Mouse (Mus musculus) ovary, postnatal 10 days (tissue): ENCODE results near the gene Ogfod1.

Experiments
- DNase-seq: peaks from one replicate; pipeline ENCODE4 v3.0.0; 2022; ENCODE audit warnings: low spot score

The Ogfod1 gene

GRCm38 (mm10) chr8:94076461-94077192, 39.6 kb downstream of the Ogfod1 start:
- DNase-seq, result no peak

- DNase-seq, result no peak
Observed at GRCm38 (mm10) chr8:94087964-94088363, 51.0 kb downstream of the Ogfod1 start.

DNA sequence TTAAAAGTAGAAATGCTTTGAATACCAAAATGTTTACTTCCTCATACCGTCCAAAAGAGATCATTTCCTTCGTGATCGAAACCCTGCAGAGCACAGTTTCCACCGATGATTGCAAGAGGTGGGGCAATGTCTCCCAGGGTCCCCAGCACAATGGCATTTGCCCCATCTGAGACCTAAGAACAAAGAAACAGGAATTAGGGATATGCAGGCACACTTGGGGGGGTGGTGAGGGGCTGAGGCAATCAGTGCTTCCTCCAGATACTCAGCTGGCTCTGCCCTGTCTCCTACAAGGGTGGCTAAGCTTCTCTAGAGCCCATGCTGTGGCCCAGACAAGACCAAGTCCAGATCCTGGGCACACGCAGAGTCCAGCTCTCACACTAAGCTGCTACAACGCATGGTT, 52.7 kb downstream of the Ogfod1 start:
- no peak for DNase-seq

- no peak for DNase-seq
Observed at GRCm38 (mm10) chr8:94092848-94093247, 55.9 kb downstream of the Ogfod1 start.

DNA sequence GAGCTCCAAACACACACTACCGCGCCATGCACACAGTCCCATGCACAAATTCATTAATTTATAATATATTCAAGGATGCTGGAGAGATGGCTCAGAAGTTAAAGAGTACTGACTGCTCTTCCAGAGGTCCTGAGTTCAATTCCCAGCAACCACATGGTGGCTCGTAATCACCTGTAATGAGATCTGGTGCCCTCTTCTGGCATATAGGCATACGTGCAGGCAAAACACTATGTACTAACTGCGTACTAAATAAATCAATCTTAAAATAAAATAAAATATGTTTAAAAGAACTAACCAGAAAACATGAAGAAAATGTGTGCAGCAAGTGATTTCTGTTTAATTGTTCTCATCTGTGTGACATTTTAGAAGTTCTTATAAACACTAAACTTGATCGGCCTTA, 57.3 kb downstream of the Ogfod1 start:
- DNase-seq, result no peak

- DNase-seq, result peak; percentile 97
Observed at GRCm38 (mm10) chr8:94098081-94098974, 61.3 kb downstream of the Ogfod1 start, which contains the start of gene Bbs2. Gene Bbs2 (minus strand): TSS chr8:94098928.

GRCm38 (mm10) chr8:94098996-94099395, 62.0 kb downstream of the Ogfod1 start:
- DNase-seq, result no peak

- DNase-seq, result no peak
Observed at GRCm38 (mm10) chr8:94104146-94104545, 67.1 kb downstream of the Ogfod1 start.

DNA sequence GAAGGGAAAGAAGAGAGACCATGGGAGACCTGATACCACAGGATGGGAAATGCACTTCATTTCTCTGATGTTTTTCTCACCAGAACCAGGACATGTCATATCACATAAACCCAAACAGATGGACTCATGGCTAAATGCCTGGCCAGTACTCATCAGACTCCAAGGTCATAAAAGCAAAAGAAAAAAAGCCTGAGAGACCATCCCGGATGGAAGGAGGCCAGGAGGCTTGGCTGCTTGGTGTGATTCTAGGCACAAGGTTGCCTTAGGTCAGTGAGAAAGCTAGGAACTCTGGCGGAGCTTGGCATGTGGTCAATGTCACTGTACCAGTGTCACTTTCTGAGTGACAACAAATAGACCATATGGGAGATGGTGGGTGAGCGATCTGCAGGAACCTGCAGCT, 70.9 kb downstream of the Ogfod1 start:
- no peak for DNase-seq

DNA sequence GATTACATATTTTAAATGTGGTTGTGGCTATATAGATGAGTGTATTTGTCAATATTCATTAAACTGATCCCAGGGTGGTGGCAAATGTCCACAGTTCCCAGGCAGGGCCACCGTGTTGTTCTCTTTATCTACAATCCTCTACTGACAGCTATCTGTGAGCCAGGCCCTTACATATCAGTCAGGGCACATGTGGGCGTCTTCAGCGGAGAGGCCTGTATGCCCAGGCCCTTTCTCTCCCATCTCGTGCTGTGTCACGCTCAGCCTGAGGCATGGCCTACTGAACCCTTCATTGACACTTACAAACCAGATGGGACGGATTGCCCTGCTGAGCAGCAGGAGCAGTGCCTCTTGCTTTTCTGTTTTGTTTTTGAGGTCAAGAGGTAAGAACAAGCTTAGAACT, 72.4 kb downstream of the Ogfod1 start:
- no peak for DNase-seq

GRCm38 (mm10) chr8:94109835-94110234, 72.8 kb downstream of the Ogfod1 start:
- no peak for DNase-seq

DNA sequence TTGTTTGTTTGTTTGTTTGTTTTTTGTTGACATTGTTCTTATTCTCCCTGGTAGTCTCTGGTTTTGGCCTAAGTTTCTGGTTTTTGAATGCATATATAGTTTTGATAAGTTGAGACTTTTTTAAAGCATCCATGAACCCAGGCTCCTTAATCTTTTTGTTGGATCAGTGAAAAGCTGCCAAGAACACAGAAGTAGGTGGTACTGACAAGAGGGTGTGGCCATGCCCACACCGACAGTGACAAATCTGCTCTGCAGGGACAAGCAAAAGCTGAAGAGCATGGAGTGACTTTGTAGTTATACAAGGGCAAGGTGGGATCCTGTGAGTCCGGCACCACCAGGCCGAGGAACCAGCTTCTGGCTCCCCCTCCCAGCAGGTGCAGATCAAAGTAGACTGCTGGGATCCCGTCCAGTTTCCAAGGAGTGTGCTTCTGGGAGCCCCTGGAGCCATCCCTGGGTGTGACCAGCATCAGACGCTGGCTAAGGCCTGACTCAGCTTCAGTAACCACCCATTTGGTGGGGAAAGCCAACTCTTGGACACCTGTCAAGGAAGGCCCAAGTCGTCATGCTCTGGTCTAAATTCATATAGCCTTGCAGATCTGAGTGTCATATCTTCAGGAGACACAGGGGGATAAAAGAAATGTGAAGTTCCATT, 73.7 kb downstream of the Ogfod1 start:
- no peak for DNase-seq

- DNase-seq, result no peak
Observed at GRCm38 (mm10) chr8:94113435-94113834, 76.4 kb downstream of the Ogfod1 start.

DNA sequence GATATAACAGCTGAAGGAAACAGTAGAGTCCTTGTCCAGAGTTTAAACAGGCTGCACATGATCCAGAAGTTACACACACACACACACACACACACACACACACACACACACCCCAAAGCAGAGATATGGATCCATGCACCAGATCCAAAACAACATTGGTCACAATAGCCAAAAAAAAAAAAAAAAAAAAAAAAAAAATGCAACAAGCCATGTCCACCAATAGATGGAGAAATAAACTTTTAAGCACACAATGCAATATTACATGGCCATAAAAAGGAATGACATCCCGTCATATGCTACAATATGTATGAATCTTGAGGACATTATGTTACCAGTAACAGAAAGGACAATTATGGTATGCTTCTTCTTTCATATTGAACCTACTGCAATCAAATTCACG, 77.0 kb downstream of the Ogfod1 start:
- no peak for DNase-seq
